Mouse (Mus musculus): ENCODE measurements around the gene Dtwd1. TPM values are rescaled to one million over a fixed set of nuclear protein-coding genes. Genes with fewer than 3 reads are reported as not detected.
"Not testable (repeated sequence)": the region's sequence is repeated elsewhere in the genome, so short reads cannot be mapped to it uniquely, and the experiment has no call there.

Gene Dtwd1
- 10 to 100 TPM; 11.1 to 13.0 TPM for total RNA-seq (2021)
- long read RNA-seq, experiment 1, transcript Dtwd1-202 (5 exons, 1,342 nt), result major isoform, 16 of 31 reads
- long read RNA-seq, experiment 1, partial matches to known transcripts, result 8 of 31 reads
- long read RNA-seq, experiment 1, other reads (novel, unspliced or antisense), result 6 of 31 reads
- long read RNA-seq, experiment 2, transcript Dtwd1-202 (5 exons, 1,342 nt), result major isoform, 19 of 46 reads
- long read RNA-seq, experiment 2, partial matches to known transcripts, result 19 of 46 reads
- long read RNA-seq, experiment 2, other reads (novel, unspliced or antisense), result 8 of 46 reads

DNA sequence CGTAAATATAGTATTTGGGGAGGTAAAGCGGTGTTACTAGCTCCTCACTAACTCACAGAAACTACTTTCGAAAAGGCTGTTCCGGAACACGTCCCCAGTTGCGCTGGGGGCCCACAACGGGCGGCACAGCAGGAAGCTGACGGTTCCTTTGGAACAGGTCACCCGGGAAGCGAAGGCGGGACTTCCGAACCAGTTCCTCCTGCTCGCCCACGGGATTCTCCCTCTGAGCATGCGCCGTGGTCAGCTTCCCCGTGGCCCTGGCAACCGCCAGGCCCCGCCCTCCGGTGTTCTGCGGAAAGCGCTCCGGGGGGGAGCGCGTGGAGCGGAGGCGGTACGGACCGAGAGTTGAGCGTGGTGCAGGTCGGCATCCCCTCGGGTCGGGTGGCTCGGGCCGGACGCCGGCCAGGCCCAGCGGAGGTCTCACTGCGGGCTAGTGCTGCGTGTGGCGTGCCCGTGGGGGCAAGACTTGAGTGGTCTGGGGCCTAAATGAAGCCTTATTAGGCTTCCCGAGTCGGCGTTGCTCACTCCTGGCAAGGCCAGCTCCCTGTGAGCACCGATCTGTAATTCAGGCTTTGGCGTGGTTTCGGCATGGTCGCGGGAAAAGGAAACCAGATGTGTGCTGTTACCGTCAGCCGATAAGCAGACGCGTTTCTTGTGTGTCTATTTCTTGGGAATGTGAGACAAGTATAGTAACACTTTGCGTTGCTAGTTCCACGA, at the start of gene Dtwd1, which contains the start of gene Fam227b:
TSS of gene Dtwd1 (plus strand) at position 287 of the 717 bp plus-strand sequence.
TSS of gene Fam227b (minus strand) at position 150 of the 717 bp plus-strand sequence.
- DNase-seq (ENCODE audit: low spot score in 2 of 2), result peak; percentile 98 to 99

DNA sequence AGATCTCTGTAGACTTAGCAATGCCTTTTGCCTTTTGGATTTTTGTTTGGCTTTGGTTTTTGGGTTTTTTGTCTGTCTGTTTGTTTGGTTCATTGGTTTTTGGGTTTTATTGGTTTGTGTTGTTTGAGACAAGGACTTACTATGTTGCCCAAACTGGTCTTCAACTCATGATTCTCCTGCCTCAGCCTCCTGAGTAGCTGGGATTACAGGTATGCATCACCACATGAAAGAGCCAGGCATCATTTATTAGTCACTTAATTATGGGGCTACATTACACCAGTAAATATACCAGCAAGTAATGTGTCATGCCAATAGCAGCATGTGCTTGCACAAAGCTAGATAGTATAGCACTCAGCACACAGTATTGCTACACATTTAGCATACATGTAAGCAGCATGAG, 4.2 kb upstream of the Dtwd1 start:
- no peak for DNase-seq (ENCODE audit: low spot score in 2 of 2)

DNA sequence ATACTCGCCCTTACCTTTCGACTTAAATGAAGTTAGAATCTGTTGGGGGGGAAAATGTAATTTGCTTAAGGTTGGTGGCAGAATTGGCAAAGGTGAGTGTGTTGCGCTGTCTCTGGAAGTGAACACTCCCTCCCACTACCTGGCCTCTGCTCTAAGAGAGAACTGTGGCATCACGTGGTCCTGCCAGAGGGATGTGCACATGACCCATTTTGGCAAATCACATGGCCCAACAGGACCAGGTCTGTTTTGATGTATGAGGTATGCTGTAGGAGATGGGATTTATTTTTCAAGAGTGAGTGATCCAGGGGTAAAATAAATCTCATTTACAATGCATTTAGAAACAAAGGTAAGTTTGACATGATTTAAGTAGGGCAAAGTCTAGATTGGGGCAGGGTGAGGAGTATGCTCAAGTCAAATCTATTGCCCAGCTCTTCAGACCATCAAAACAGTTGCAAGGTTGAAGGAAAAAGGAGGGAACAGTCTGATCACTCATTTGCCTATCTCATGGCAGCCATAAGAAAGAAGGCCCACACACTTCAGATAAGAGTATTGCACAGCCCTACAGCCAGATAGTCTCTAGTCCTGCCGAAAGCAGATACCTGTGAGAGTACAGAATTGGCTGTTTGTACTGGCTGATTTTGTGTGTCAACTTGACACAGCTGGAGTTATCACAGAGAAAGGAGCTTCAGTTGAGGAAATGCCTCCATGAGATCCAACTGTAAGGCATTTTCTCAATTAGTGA, 13.5 kb downstream of the Dtwd1 start:
- DNase-seq (ENCODE audit: low spot score in 2 of 2), result no peak

DNA sequence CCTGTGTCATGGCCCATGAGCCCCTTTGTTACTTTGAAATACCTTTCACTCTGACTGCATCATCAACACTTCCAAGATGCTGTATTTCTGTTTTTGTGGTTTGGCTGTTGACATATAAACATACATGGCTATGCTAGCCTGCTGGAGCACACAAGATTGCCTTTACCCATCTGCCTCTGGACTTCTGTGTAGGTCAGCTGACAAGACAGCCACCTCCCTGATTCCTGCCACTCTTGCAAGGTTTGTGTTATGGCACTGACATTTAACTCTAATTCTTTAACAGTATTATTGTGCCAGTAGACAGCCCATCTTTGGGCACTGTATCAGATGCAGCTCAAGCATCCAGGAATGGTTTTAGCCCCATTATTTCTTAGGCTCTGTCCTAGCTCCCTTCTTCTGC, 14.4 kb downstream of the Dtwd1 start:
- no peak for DNase-seq (ENCODE audit: low spot score in 2 of 2)

- DNase-seq (ENCODE audit: low spot score in 2 of 2), result peak in 1 of 2 experiments; percentile 9
Measured at GRCm38 (mm10) chr2:126166848-126167617, 15.1 kb downstream of the Dtwd1 start.

DNA sequence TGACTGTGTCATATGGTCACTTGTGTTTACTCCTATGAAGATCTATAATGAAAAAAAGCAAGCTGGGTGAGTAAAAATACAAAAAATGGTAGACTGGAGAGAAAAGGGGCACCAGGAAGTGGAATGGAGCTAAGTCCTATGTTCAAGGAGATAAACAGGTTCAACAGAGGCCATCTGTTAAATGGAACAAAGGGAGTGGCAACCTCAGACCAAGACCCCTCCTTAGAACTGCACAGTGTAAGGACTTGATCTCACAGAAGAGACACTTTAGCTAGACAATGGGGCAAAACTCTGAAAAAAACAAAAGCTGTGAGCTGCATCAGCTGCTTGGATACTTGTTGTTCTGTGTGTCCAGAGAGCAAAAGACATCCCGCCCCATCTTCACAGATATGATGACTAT, 19.5 kb downstream of the Dtwd1 start:
- no peak for DNase-seq (ENCODE audit: low spot score in 2 of 2)

- no peak for DNase-seq (ENCODE audit: low spot score in 2 of 2)
Measured at GRCm38 (mm10) chr2:126191306-126191705, 39.4 kb downstream of the Dtwd1 start.

DNA sequence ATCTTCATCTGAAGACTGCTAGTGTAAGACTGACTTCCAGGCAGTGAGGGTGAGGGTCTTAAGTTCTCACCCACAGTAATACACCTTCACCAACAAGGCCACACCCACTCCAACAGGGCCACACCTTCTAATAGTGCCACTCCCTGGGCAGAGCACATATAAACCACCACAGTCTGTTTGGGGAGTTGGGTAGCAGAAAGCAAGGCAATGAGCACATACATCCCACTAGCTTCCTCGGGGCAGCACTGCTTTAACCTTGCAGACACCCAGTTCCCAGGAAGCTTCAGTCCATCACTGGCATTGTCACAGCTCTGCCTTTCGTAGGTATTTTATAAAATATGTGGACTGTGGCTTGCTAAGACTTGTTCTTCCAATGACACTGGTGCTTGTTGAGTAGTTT, 40.2 kb downstream of the Dtwd1 start:
- DNase-seq (ENCODE audit: low spot score in 2 of 2), result no peak

GRCm38 (mm10) chr2:126195631-126196356, 43.9 kb downstream of the Dtwd1 start:
- DNase-seq (ENCODE audit: low spot score in 2 of 2), result no peak

GRCm38 (mm10) chr2:126198971-126199370, 47.0 kb downstream of the Dtwd1 start:
- DNase-seq (ENCODE audit: low spot score in 2 of 2), result no peak

DNA sequence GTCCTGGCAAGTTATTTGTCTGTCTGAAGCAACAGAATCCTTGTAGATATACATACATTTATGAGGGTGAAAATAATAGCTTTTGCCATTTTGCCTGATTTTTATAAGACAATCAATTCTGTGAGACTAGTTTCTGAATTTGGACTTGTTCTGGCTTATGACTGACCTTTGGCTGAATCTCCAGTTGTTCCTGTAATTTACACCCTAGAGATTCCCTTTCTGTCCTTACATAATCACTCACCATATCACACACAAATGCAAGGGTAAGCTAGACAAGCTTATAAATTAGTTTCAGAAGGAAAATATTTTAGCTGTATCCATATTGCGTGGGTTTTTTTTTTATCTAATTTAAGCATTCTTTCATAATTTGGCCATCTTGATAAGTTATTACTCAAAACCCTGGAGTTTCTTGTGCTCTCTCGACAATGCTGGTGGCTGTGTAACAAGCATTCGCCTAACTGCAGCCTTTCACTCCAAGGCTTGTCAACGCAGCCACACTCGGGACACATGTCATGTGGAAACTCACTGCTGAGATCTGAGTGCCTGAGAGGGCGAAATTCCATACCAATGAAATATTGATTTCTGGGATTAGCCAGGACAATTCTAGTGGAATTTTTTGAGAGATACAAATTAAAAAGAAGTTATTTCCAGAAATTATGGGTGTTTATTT, 59.2 kb downstream of the Dtwd1 start:
- DNase-seq (ENCODE audit: low spot score in 2 of 2), result no peak

GRCm38 (mm10) chr2:126214800-126215199, 62.9 kb downstream of the Dtwd1 start, which contains the start of gene Gm17555:
Gene Gm17555, plus strand, starts transcription at chr2:126215100.
- not testable (repeated sequence) for DNase-seq (ENCODE audit: low spot score in 2 of 2)

Other genes starting within 250 kb of the Dtwd1 start
- gene Fgf7, start 117.5 kb upstream of the Dtwd1 start, total RNA-seq (2021), result 1 to 10 TPM; 1.1 to 1.9 TPM
- under 1 TPM in 1 of 2 experiments, not detected in 1; 0.28 TPM for gene Fam227b, start 137 bp upstream of the Dtwd1 start, total RNA-seq (2021)
- gene Gm17555, start 63.0 kb downstream of the Dtwd1 start, total RNA-seq (2021), result not detected

Measured in layer of hippocampus, postnatal 14 days (tissue).